Mouse (Mus musculus) thymus, adult 2 months (tissue): Measurements from ENCODE around the gene Atxn3. TPM values are rescaled to one million over a fixed set of nuclear protein-coding genes. Genes with fewer than 3 reads are reported as not detected.

Experiments used
- DNase-seq: peaks from one replicate; pipeline ENCODE4 v3.0.0; 2021
- H3K27ac ChIP-seq: fragments of 200-500 bp; 2 replicates; pipeline ENCODE4 v1.5.1; 2012; ENCODE audit warnings: low read length, control low read depth; ENCODE audit not compliant: control insufficient read depth, insufficient read depth
- H3K27me3 ChIP-seq: fragments of 200-500 bp; 2 replicates; pipeline ENCODE4 v1.6.1; 2012; ENCODE audit warnings: mild to moderate bottlenecking, low read length, moderate library complexity, mixed read lengths; ENCODE audit not compliant: control insufficient read depth, insufficient read depth
- H3K36me3 ChIP-seq: fragments of 200-500 bp; 2 replicates; pipeline ENCODE4 v1.6.1; 2012; ENCODE audit warnings: mild to moderate bottlenecking, low read length, moderate library complexity; ENCODE audit not compliant: control insufficient read depth, insufficient read depth
- H3K4me1 ChIP-seq: fragments of 200-500 bp; replicated peaks from 2 replicates; pipeline ENCODE4 v1.6.1; 2012; ENCODE audit warnings: low read length; ENCODE audit not compliant: control insufficient read depth, insufficient read depth
- H3K4me3 ChIP-seq: fragments of 200-500 bp; 2 replicates; pipeline ENCODE4 v1.5.1; 2012; ENCODE audit warnings: mild to moderate bottlenecking, low read length, control low read depth, moderate library complexity; ENCODE audit not compliant: control insufficient read depth, insufficient read depth
- CTCF ChIP-seq: fragments of 200-500 bp; IDR thresholded peaks from 2 replicates; pipeline ENCODE4 v1.5.1; 2012; ENCODE audit warnings: mild to moderate bottlenecking, control low read depth, low read length, moderate library complexity, borderline replicate concordance; ENCODE audit not compliant: control insufficient read depth, poor library complexity, insufficient read depth; ENCODE audit errors: extremely low read depth
- POLR2A ChIP-seq: fragments of 200-500 bp; IDR thresholded peaks from 2 replicates; pipeline ENCODE4 v1.6.1; 2012; ENCODE audit warnings: mild to moderate bottlenecking, low read length, control low read depth, moderate library complexity; ENCODE audit not compliant: control insufficient read depth, poor library complexity, insufficient read depth; ENCODE audit errors: extremely low read depth
- WGBS: fragments of 180-500 bp; shearing (Covaris S2); methylation state at CpG from one replicate; pipeline ENCODE4 v1.1.7; 2018; 5-methylcytosine and 5-hydroxymethylcytosine counted together
- polyA plus RNA-seq: library from polyadenylated mRNA; depleted of rRNA; stranded (reverse); fragments of >200 nt; gene quantifications from 2 replicates; pipeline ENCODE4 v1.2.3, GENCODE M21; 2012; rRNA removed

Atxn3 gene
- polyA plus RNA-seq, 1 experiment, result 6.0 TPM

GRCm38 (mm10) chr12:101889351-101889750, 68.7 kb downstream of the Atxn3 start:
- no peak for TF ChIP-seq POLR2A
- no peak for TF ChIP-seq CTCF
- H3K36me3 ChIP-seq, result peaks cover 61% of the 10 kb centered on the region
- H3K27ac ChIP-seq, result no peak overlapping the region
- H3K4me1 ChIP-seq, result no peaks in the 10 kb centered on the region
- DNase-seq, result no peak
- no peak overlapping the region for H3K4me3 ChIP-seq
- H3K27me3 ChIP-seq, result no peaks in the 10 kb centered on the region
- 95% methylated on average over 3 of the region's 3 CpGs for WGBS

GRCm38 (mm10) chr12:101888312-101888711, 69.7 kb downstream of the Atxn3 start:
- Histone ChIP-seq H3K36me3 (peaks cover 63% of the 10 kb centered on the region), H3K4me1 (no peaks in the 10 kb centered on the region), H3K27ac (no peak overlapping the region), H3K4me3 (no peak overlapping the region), H3K27me3 (no peaks in the 10 kb centered on the region)
- no peak for TF ChIP-seq CTCF
- TF ChIP-seq POLR2A, result no peak
- WGBS, result 100% methylated on average over 2 of the region's 2 CpGs
- DNase-seq, result no peak

- peaks cover 53% of the 10 kb centered on the region for H3K36me3 ChIP-seq
- WGBS, result 97% methylated on average over 7 of the region's 7 CpGs
- no peak overlapping the region for H3K4me3 ChIP-seq
- no peaks in the 10 kb centered on the region for H3K27me3 ChIP-seq
- TF ChIP-seq CTCF (no peak), POLR2A (no peak)
- H3K4me1 ChIP-seq, result no peaks in the 10 kb centered on the region
- no peak overlapping the region for H3K27ac ChIP-seq
- no peak for DNase-seq
These were observed 73.1 kb downstream of the Atxn3 start for GRCm38 (mm10) chr12:101884926-101885325.

- no peaks in the 10 kb centered on the region for H3K4me1 ChIP-seq
- 94% methylated on average over 2 of the region's 2 CpGs for WGBS
- no peak overlapping the region for H3K4me3 ChIP-seq
- peaks cover 46% of the 10 kb centered on the region for H3K36me3 ChIP-seq
- TF ChIP-seq CTCF (no peak), POLR2A (no peak)
- no peaks in the 10 kb centered on the region for H3K27me3 ChIP-seq
- H3K27ac ChIP-seq, result no peak overlapping the region
- DNase-seq, result no peak
These were observed 81.7 kb downstream of the Atxn3 start for GRCm38 (mm10) chr12:101876374-101876773.

- no peak for DNase-seq
- no peaks in the 10 kb centered on the region for H3K4me1 ChIP-seq
- H3K27ac ChIP-seq, result no peak overlapping the region
- WGBS, result 88% methylated on average over 1 of the region's 1 CpGs
- H3K4me3 ChIP-seq, result no peak overlapping the region
- TF ChIP-seq POLR2A (no peak), CTCF (no peak)
- no peaks in the 10 kb centered on the region for H3K27me3 ChIP-seq
- H3K36me3 ChIP-seq, result peaks cover 46% of the 10 kb centered on the region
These were observed 82.9 kb downstream of the Atxn3 start for GRCm38 (mm10) chr12:101875107-101875506.

Other genes starting within 250 kb of the Atxn3 start
- gene Tc2n, start 239.7 kb downstream of the Atxn3 start, polyA plus RNA-seq, result 0.05 TPM in 1 of 2 replicates, not detected in the other
- 11.1 and 16.3 TPM in 2 replicates for gene Fbln5, start 139.2 kb downstream of the Atxn3 start, polyA plus RNA-seq
- gene Trip11, start 45.0 kb downstream of the Atxn3 start, polyA plus RNA-seq, result 6.4 and 7.6 TPM in 2 replicates
- gene Cpsf2, start 17.7 kb upstream of the Atxn3 start, polyA plus RNA-seq, result 6.6 and 6.9 TPM in 2 replicates
- 3.7 and 4.7 TPM in 2 replicates for gene Slc24a4, start 170.5 kb upstream of the Atxn3 start, polyA plus RNA-seq